Mouse (Mus musculus): ENCODE measurements around the gene Chmp5. TPM values are rescaled to one million over a fixed set of nuclear protein-coding genes. Genes with fewer than 3 reads are reported as not detected.

Gene Chmp5
- polyA plus RNA-seq, 1 experiment from 2014 or later, result 114 TPM

DNA sequence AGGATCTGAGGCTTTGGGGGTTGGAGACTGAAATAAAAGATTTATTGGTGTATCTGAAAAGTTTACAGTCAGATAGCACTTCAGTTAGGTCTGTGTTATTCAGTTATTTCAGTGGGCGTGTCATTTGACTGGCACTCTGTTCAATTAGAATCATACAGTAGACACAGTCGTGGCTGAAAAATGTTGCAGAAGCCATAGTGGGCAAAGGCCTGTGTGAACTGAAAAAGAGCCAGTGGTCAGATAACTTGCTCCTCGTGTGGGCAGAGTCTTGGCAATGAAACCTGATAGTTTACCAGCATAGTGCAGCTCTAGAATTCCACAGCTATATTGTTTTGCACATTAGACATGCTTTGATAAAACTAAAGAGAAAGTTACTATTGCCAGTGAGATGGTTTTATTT lies 34.3 kb downstream of the Chmp5 start:
- no peak for ATAC-seq (replicated peaks; ENCODE audit: low FRiP score)
- H3K4me2 ChIP-seq, result no peak overlapping the region
- 50% methylated on average over 3 of the region's 3 CpGs for WGBS

DNA sequence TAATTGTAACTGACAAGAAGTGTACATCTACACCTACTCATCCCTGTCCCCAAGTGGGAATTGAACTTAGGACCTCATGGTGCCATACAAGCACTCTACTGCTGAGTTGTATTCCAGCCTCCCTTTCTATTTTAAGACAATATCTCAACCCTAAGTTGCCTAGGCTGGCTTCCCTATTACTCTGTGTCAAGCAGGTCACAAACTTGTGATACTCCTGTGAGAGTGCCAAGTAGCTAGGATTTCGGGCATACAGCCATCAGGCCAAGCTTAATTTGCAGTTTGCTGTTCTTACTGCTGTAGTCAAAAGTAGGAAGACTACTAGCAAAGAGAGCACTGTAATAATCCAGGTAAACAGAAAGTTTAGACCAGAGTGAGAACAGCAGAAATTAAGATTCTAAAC lies 35.5 kb downstream of the Chmp5 start:
- Histone ChIP-seq H3K36me3 (peaks cover 96% of the 10 kb centered on the region), H3K27ac (no peak overlapping the region), H3K4me1 (no peaks in the 10 kb centered on the region), H3K4me3 (replicated peaks) (no peak overlapping the region), H3K4me2 (no peak overlapping the region), H3K27me3 (no peaks in the 10 kb centered on the region), H3K9me3 (replicated peaks) (no peaks in the 10 kb centered on the region), H3K9ac (no peak overlapping the region)
- ATAC-seq (replicated peaks; ENCODE audit: low FRiP score), result no peak
- 87% methylated on average over 1 of the region's 1 CpGs for WGBS

More for the DNA sequence above, 34.3 kb downstream of the Chmp5 start:
- no peaks in the 10 kb centered on the region for H3K9me3 ChIP-seq (replicated peaks)
- no peak overlapping the region for H3K27ac ChIP-seq
- no peaks in the 10 kb centered on the region for H3K4me1 ChIP-seq
- H3K27me3 ChIP-seq, result no peaks in the 10 kb centered on the region
- peaks cover 96% of the 10 kb centered on the region for H3K36me3 ChIP-seq
- H3K9ac ChIP-seq, result no peak overlapping the region
- H3K4me3 ChIP-seq (replicated peaks), result no peak overlapping the region

DNA sequence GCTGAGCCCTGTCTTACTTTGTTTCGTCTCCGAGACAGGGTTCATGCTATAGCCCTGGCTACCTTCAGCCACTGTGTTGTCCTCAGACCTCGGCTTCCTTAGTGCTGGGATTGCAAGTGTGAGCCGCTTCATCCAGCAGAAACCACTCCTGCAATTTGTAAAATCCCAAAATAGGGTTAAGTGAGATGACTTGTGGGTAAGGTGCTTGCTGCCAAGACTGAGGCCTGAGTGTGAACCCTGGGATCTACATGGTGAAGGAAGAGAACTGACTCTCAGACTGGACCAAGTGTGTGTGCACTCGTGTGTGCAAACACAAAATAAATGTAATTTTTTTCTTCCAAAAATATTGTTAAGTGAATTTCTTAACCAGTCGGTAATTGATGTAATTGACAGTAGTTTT lies 41.4 kb downstream of the Chmp5 start:
- Histone ChIP-seq H3K9ac (no peak overlapping the region), H3K4me1 (no peaks in the 10 kb centered on the region), H3K4me3 (replicated peaks) (no peak overlapping the region), H3K27ac (no peak overlapping the region), H3K27me3 (no peaks in the 10 kb centered on the region), H3K9me3 (replicated peaks) (no peaks in the 10 kb centered on the region), H3K4me2 (no peak overlapping the region), H3K36me3 (peaks cover 96% of the 10 kb centered on the region)
- WGBS, result 90% methylated on average over 6 of the region's 6 CpGs
- no peak for ATAC-seq (replicated peaks; ENCODE audit: low FRiP score)

DNA sequence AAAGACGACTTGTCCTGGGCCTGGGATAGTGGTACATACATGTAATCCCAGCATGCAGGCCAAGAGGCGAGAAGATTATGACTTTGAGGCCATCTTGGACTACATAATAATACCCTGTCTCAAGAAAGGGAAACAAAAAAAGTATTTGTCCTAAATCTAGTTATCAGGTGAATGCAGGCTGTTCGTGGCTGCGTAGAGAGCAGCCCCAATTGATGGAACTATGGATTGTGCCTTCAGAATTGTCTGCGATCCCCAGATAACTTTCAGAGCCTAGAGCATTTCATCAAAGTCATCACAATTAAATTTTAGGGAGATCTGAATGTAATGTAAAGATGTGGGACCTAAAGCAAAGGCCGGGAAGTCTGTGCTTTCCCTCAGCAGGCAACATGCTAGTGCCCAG lies 48.1 kb downstream of the Chmp5 start:
- H3K4me2 ChIP-seq, result no peak overlapping the region
- whole genome bisulfite sequencing, result 95% methylated on average over 6 of the region's 6 CpGs
- no peaks in the 10 kb centered on the region for H3K9me3 ChIP-seq (replicated peaks)
- no peaks in the 10 kb centered on the region for H3K4me1 ChIP-seq
- H3K27me3 ChIP-seq, result no peaks in the 10 kb centered on the region
- H3K27ac ChIP-seq, result no peak overlapping the region
- H3K4me3 ChIP-seq (replicated peaks), result no peak overlapping the region
- no peak for ATAC-seq (replicated peaks; ENCODE audit: low FRiP score)
- H3K36me3 ChIP-seq, result peaks cover 98% of the 10 kb centered on the region
- no peak overlapping the region for H3K9ac ChIP-seq

DNA sequence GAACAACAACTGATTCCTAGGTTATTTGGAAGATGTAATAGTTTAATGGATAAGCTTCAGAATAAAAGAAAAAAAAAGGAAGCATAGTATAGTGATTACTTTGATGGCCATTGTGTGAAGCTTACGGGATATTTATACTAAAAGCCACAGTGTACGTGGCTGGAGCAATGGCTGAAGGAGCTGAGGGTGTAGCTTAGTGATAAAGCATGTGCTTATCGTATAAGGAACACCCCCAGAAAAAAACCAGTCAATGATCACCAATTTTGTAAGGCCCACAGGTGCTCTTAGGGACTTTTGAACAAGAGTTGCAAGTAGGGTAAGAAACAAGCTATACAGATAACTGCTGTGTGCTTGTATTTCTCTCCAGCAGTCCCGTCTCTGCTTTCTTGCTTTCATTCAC lies 49.7 kb downstream of the Chmp5 start:
- ATAC-seq (replicated peaks; ENCODE audit: low FRiP score), result no peak
- H3K4me3 ChIP-seq (replicated peaks), result no peak overlapping the region
- H3K27me3 ChIP-seq, result no peaks in the 10 kb centered on the region
- no peaks in the 10 kb centered on the region for H3K4me1 ChIP-seq
- no peak overlapping the region for H3K4me2 ChIP-seq
- 94% methylated on average over 4 of the region's 4 CpGs for WGBS
- H3K36me3 ChIP-seq, result peaks cover 96% of the 10 kb centered on the region
- H3K27ac ChIP-seq, result no peak overlapping the region
- no peaks in the 10 kb centered on the region for H3K9me3 ChIP-seq (replicated peaks)
- no peak overlapping the region for H3K9ac ChIP-seq

DNA sequence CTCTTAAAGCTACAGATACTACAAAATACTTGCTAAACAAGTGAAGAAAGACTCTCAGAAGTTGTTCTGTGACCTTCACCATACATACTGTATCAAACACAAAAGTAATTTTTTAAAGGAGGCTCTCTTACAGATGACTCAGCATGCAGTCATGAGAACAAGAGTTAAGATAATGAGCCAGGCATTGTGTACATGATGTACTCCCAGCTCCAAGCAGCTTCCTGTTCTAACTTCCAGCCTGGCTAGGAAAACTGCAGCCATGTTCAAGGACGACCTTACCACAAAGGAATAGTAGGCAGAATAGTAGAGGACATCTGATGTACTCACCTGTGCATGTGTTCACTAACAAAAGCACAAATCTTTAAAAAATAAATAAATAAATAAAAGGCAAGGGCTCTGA lies 52.1 kb downstream of the Chmp5 start:
- no peak overlapping the region for H3K9ac ChIP-seq
- H3K36me3 ChIP-seq, result peaks cover 98% of the 10 kb centered on the region
- H3K4me3 ChIP-seq (replicated peaks), result no peak overlapping the region
- H3K9me3 ChIP-seq (replicated peaks), result no peaks in the 10 kb centered on the region
- no peak overlapping the region for H3K27ac ChIP-seq
- H3K4me2 ChIP-seq, result no peak overlapping the region
- H3K27me3 ChIP-seq, result no peaks in the 10 kb centered on the region
- no peaks in the 10 kb centered on the region for H3K4me1 ChIP-seq
- WGBS, result 78% methylated on average over 1 of the region's 1 CpGs
- ATAC-seq (replicated peaks; ENCODE audit: low FRiP score), result no peak

DNA sequence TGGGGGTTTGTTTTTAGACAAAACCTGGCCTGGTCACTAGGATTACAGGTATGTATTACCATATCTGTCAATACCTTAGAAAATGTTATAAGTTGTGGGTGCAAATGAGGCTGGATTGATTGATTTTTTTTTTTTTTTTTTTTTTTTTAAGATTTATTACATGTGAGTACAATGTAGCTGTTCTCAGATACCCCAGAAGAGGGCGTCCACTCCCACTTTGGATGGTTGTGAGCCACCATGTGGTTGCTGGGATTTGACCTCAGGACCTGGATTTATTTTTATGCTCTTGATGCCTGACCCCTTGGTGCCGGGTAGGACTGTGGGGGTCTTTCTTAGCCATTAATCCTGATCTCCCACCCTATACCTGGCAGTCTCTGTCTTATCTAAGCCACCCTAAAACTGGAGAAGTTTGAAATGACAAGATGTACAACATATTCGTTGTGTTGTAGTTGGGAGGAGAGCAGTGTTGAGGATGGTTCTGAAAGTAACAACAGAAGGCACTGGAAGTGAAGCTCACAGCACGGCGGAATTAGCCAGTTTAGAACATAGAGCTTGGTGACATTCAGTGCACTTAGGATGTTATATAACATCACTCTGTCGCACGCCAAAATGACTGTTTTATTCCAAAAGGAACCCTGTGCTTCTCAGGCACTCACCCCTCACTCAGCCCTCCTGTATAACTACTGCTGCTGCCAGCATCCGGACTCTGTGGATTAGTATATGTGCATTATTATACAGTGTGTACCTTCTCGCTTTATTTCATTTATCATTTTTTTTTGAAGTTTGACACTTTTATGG lies 52.8 kb downstream of the Chmp5 start:
- Histone ChIP-seq H3K36me3 (peaks cover 94% of the 10 kb centered on the region), H3K9ac (no peak overlapping the region), H3K4me3 (replicated peaks) (no peak overlapping the region), H3K27ac (no peak overlapping the region), H3K27me3 (no peaks in the 10 kb centered on the region), H3K9me3 (replicated peaks) (no peaks in the 10 kb centered on the region), H3K4me1 (no peaks in the 10 kb centered on the region), H3K4me2 (no peak overlapping the region)
- 86% methylated on average over 9 of the region's 9 CpGs for WGBS
- ATAC-seq (replicated peaks; ENCODE audit: low FRiP score), result no peak

DNA sequence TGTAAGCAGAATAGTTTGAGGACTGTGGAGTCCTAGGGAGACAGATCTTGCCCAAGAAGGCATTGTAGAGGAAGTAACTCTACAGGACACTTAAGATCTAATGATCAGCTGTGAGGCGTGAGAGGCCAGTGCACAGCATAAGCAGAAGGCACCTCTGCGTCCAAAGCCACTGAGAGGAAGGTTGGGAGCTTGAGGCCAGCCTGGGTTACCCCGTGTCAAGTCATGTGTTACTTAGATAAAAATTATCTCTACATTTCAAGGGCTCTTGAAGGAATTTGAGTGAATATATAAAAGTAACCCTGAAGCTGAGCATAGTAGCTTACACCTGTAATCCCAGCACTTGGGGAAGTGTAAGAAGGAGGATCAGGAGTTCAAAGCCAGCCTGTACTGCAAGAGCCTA lies 65.1 kb downstream of the Chmp5 start:
- Histone ChIP-seq H3K9me3 (replicated peaks) (no peaks in the 10 kb centered on the region), H3K36me3 (peaks cover 96% of the 10 kb centered on the region), H3K4me2 (no peak overlapping the region), H3K4me3 (replicated peaks) (no peak overlapping the region), H3K27ac (no peak overlapping the region), H3K4me1 (no peaks in the 10 kb centered on the region), H3K9ac (no peak overlapping the region), H3K27me3 (no peaks in the 10 kb centered on the region)
- 95% methylated on average over 3 of the region's 3 CpGs for WGBS
- ATAC-seq (replicated peaks; ENCODE audit: low FRiP score), result no peak

Small RNA genes within 50 kb of the gene (microRNA-seq; reads per million reads assigned to microRNA genes)
- gene Mir3094, result 1.0 reads per million

Other genes with a start within 250 kb of the Chmp5 start
- 23.9 and 30.6 TPM in 2 replicates for gene Aptx, start 245.2 kb upstream of the Chmp5 start, polyA plus RNA-seq (2015; fragmentation: Nextera tagmentation; extraction: Ambion mirVana)
- 475 and 513 TPM in 2 replicates for gene Dnaja1, start 226.3 kb upstream of the Chmp5 start, polyA plus RNA-seq (2015; fragmentation: Nextera tagmentation; extraction: Ambion mirVana)
- 159 and 162 TPM in 2 replicates for gene Smu1, start 190.5 kb upstream of the Chmp5 start, polyA plus RNA-seq (2015; fragmentation: Nextera tagmentation; extraction: Ambion mirVana)
- 46.3 and 46.4 TPM in 2 replicates for gene B4galt1, start 94.4 kb upstream of the Chmp5 start, polyA plus RNA-seq (2015; fragmentation: Nextera tagmentation; extraction: Ambion mirVana)
- gene Spink4, start 28.4 kb upstream of the Chmp5 start, polyA plus RNA-seq (2015; fragmentation: Nextera tagmentation; extraction: Ambion mirVana), result 1.1 and 31.9 TPM in 2 replicates
- 218 and 220 TPM in 2 replicates for gene Bag1, start 113 bp upstream of the Chmp5 start, polyA plus RNA-seq (2015; fragmentation: Nextera tagmentation; extraction: Ambion mirVana)
- gene Nfx1, start 22.5 kb downstream of the Chmp5 start, polyA plus RNA-seq (2015; fragmentation: Nextera tagmentation; extraction: Ambion mirVana), result 87.3 and 87.9 TPM in 2 replicates
- 0.88 and 1.1 TPM in 2 replicates for gene Aqp7, start 99.7 kb downstream of the Chmp5 start, polyA plus RNA-seq (2015; fragmentation: Nextera tagmentation; extraction: Ambion mirVana)
- 29.0 and 33.1 TPM in 2 replicates for gene Aqp3, start 149.8 kb downstream of the Chmp5 start, polyA plus RNA-seq (2015; fragmentation: Nextera tagmentation; extraction: Ambion mirVana)
- 30.4 and 33.1 TPM in 2 replicates for gene Nol6, start 176.0 kb downstream of the Chmp5 start, polyA plus RNA-seq (2015; fragmentation: Nextera tagmentation; extraction: Ambion mirVana)
- 81.7 and 84.4 TPM in 2 replicates for gene Ube2r2, start 187.3 kb downstream of the Chmp5 start, polyA plus RNA-seq (2015; fragmentation: Nextera tagmentation; extraction: Ambion mirVana)

All from kidney, embryonic 15.5 days (tissue).